Mouse (Mus musculus): ENCODE measurements around the gene Galnt9.

Gene Galnt9

DNA sequence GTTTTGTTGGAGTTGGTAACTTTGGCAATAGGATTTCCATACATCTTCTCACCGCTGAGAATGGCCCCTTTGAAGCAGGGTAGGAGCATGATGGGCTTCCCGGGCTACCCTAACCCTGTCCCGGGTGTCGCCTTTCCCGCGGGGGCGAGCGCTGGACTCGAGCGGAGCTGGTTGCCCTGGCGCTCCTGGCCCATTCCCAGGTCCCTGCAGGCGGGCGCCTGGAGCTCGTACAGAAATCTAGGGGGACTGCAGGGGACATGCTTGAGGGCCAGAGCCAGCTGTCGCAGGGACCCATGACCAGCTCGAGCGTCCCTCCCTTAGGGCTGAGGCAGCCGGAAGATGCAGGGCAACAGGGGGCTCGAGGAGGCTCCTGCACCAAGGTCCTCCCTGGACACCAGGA lies 84.0 kb downstream of the Galnt9 start:
- no peak for DNase-seq (ENCODE audit: extremely low spot score)

DNA sequence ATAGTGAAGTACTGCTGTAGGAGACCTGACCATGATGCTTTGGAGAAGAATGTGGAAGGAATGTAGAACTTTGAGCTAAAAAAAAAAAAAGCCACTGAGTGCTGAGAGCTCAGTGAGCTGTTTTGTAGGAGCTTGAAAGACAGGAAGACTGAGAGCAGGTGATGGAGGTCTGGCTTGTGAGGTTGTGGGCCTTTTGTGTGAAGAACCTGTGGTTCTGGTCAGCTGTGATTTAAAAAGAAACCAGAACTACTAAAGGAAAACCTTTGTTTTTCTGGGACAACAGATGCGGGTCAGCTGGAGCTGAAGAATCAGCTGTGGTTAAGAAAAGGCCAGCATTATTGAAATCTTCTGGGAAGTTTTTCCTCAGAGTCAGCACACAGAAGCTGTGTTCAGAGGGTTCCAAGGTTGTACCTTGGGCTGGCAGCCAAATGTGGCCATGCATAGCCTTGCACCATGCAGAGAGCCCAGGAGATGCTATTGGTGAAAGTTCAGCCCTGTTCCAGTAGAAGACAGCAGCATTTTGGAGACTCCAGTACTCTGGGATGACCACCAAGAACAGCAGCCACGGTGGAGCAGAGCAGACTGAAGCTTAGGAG lies 85.5 kb downstream of the Galnt9 start:
- DNase-seq (ENCODE audit: extremely low spot score) = no peak

DNA sequence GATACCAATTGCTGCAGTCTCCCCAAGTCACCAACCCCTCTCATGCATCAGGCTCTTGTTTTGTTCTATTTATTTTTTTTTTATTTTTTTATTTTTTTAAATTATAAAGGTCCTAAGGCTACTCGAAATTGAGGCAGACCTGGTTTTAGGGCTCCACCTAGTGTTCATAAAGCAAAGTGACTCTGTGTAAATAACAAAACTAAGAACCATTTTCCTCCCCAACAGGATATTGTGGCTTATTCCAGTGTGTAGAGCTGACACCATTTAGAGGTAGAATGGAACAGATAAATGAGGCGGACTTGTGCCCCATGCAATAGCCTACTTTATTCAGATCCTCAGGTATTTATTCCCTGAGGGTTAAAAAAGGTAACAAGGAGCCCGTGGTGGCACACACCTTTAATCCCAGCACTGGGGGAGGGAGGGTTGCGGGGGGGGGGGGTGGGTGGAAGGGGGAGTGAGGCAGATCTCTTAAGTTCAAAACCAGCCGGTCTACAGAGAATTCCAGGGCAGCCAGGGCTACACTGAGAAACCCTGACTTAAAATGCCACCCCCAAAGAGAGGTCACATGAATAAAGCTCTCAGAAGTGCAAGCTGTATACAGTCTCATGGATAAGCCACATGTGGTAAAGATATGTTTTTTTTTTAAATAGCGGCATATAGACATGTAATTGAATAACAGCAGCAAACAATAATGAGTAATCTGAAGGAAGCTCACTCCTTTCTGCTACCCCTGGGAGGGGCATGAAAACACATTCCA lies 92.0 kb downstream of the Galnt9 start:
- peak; percentile 22 for DNase-seq (ENCODE audit: extremely low spot score)

DNA sequence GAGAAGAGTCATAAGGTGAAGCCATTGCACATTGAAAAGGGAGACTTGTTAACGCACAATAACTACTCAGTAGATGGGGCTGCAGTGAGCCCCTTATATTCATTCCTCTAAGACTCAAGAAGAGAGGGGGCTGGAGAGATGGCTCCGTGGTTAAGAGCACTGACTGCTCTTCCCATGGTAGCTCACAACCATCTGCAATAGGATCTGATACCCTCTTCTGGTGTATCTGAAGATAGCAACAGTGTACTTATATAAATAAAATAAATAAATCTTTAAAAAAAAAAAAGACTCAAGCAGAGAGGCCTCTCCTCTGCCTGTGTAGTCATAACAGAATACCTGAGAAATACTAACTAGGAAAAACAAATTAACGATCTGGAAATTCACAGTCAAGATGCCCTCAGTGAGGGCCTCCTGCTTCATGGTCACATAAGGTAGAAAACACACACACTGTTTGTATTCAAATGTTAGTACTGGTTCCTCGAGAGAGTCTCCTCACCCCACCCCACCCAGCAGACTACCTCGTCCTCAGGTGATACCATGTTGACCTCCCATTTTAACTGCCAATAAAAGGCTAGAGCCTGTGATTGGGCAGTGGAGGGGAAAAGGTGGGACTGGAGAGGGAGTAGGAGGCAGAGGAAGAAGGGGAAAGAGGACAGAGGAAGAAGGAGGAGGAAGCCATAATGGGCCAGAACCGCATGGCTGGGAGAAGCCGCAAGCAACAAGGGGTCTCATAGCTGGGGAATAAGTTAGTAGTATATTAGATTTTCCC lies 94.3 kb downstream of the Galnt9 start:
- DNase-seq (ENCODE audit: extremely low spot score) = no peak

DNA sequence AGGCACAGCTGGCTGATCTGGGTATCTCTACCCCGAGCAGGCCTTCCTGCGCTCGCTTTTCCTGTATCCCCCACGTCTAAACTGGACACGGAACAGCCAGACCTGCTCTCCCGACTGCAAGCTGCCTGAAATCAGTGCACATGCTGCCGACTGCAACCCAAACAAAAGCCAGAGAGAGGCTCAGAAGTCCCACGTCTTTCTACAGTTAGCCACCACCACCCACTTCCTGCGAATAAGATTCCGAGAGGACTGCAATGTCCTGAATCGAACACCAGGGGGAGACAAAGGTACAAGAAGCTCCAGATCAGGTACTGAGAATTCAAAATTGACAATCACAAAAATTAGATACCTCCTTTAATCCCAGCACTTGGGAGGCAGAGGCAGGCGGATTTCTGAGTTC lies 95.3 kb downstream of the Galnt9 start:
- peak; percentile 77 for DNase-seq (ENCODE audit: extremely low spot score)

DNA sequence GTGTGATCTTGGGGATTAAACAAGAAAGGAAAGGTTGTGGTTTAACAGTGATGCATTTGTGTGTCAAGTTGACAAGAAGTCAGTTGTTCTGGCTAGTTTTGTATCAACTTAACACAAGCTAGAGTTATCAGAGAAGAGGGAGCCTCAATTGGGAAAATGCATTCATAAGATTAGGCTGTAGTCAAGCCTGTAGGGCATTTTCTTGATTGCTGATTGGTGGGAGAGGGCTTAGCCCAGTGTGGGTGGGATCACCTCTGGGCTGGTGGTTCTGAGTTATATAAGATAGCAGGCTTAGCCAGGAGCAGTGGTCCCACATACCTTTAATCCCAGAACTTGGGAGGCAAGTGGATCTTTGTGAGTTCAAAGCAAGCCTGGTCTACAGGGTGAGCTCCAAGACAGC lies 102.2 kb downstream of the Galnt9 start:
- DNase-seq (ENCODE audit: extremely low spot score) = no peak

DNA sequence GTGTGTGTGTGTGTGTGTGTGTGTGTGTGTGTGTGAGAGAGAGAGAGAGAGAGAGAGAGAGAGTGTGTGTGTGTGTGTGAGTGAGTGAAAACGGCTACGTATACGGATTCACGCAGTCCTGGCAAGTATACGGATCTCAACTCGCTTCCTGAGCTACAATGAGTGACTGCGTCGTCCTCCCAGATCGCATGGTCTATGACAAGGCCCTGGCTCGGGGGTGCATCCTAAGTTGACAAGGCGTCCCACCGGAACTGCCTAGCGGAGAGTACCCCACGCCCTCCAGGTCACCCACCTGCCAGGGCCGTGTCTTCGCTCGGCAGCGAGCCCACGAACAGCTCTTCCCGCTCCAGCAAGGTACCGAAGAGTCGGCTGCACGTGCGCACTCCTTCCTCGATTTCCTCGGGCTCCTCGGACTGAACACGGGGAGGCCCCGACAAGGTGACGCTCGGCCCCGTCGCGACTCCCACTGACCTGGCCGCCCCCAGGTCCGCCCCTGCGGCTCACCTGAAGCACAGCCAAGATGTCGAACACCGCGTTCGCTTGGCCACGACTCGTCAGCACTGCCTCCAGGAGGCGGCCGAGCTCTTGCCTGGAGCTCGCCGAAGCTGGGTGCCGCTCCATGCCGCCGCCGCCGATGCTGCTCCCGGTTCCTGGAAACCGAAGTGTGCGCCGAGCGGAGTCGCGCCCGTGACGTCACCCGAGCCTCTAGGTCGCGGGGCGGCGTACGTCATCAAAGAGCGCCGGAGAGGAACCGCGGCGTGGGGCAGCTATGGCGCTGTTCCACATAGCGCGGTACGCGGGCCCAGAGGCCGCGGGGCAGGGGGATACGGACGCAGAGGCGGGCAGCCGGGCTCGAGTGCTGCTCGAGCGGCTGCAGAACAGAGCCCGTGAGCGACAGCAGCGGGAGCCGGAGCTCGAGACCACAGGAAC lies 108.8 kb downstream of the Galnt9 start, which contains the start of the genes Noc4l and Ddx51:
Gene Noc4l, minus strand, starts transcription at position 699 of the 930 bp plus-strand sequence.
Gene Ddx51, plus strand, starts transcription at position 733 of the 930 bp plus-strand sequence.
- DNase-seq (ENCODE audit: extremely low spot score) = peak; percentile 94

DNA sequence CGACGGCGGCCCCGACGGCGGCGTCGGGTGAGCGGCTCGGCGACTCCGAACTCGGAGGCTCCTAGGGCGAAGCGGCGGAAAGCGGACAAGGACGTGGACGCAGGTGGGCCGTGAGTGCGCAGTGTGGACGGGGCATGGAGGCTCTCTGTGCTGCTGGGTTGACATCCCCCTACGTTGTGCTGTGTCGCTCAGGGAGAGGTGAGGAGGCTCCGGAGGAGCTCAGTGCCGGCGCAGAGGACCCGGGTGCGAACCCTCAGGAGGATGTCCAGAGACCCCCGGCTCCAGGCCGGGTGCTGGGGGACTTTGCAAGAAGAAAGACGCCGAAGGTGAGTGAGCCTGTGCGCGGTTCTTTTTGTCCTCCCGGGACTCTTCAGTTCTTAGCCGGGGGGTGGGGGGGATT lies 109.5 kb downstream of the Galnt9 start:
- no peak for DNase-seq (ENCODE audit: extremely low spot score)

DNA sequence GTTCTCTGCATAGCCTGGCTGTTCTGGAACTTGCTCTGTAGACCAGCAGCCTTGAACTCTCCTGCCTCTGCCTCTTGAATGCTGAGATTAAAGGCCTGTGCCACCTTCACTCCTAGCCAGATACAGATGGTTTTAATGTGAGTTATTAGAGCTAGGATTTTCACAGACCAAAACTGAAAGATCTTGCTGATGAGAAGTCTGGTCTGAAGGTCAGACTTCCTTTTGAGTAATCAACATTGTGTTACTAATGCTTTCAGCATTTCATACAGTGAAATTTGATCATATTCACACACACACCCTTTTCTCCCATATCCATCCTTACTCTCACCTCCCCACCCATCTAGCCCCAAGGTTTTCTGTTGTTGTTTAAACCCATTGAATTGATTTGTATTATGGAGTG lies 115.5 kb downstream of the Galnt9 start:
- DNase-seq (ENCODE audit: extremely low spot score) = no peak

DNA sequence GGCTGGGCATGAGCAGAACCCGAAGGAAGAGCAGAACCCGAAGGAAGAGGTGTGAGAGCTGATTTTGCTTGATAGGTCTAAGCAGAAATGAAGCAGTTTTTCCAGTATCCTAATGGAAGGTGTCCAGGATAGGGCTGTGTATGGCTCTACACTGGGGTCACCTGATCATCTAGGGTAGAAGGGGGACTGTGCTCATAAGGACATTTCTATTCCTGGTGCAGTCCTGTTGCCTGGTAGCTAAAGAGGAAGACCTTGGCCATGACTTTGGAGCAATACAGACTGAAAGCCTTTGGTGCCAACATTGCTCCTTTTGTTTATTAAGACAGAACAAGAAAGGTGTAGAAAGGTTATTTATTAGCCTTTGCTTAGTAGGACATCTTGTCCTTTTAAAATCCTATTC lies 119.9 kb downstream of the Galnt9 start:
- DNase-seq (ENCODE audit: extremely low spot score) = no peak

DNA sequence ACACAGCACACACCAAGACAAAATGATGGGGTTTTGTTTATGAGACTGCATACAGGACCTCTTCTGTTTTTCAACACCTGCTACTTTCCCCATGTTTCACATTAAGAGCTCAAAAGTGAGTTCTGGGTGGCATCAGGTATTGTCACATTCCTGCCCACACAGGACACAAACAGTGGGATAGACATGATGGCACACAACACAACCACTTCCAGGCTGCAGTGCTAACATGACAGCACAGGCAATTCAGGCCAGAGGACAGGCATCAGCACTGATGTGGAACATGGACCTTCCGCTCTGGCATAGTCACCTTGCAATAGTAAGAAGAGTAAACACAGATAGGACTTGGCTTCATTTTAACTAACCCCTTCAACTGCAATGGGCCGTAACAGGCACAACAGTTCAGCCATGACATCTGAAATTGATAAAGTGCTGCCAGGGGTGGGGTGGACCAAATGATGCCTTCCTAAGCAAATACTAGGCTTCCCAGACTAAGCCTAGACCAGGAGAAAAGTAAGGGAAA lies 120.7 kb downstream of the Galnt9 start:
- DNase-seq (ENCODE audit: extremely low spot score) = no peak

DNA sequence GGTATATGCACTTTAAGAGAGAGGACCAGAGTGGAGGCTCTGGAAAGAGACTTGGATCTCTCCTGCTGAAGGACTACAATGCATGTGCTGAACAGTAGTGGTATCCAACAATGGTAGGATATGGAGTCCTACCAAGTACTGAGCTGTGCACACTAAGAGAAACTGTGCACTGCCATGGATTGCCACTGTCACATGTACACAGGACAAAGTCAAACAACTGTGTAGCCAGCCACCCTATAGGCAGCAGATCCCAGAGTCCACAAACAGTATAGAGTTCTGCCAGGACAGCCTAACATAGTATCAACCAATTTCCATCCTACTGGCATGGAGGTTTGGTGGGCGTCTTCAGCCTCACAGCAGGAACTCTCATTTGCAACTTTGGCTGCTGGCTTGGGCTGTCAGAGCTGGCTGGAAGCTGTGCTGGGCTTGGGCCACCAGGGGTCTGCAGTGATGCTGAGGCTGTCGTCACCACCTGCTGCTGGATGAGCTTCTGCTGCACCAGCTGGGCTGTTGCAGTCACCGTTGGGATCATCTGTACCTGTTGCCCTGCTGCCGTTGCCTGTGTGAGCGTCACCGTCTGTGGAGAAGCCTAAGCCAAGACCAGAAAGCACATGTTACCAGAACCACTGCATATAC lies 121.4 kb downstream of the Galnt9 start:
- DNase-seq (ENCODE audit: extremely low spot score) = no peak

Data from embryo, embryonic 9.5 days (tissue).